Mouse (Mus musculus) forebrain, embryonic 14.5 days (tissue): ENCODE data around the gene Mocs1. TPM values are rescaled to one million over a fixed set of nuclear protein-coding genes. Genes with fewer than 3 reads are reported as not detected.

Experiments used
- ATAC-seq: fragments of 200-750 bp; cut with Nextera tagmentation; 2 replicates; pipeline ENCODE4 v1.8.0; 2017; ENCODE audit warnings: mild to moderate bottlenecking, moderate library complexity
- DNase-seq: peaks from one replicate; pipeline ENCODE4 v3.0.0-alpha.2; 2015; ENCODE audit warnings: low spot score
- H3K27ac ChIP-seq: fragments of 300-500 bp; sonication (generic); 2 replicates; pipeline ENCODE4 v1.5.1; 2014; ENCODE audit warnings: low read depth, mild to moderate bottlenecking, control low read depth, low read length, moderate library complexity
- H3K27me3 ChIP-seq: fragments of 300-500 bp; sonication (generic); replicated peaks from 2 replicates; pipeline ENCODE4 v1.6.1; 2014; ENCODE audit warnings: low read length, control low read depth, mixed read lengths; ENCODE audit not compliant: control insufficient read depth, insufficient read depth
- H3K36me3 ChIP-seq: fragments of 300-500 bp; sonication (generic); 2 replicates; pipeline ENCODE4 v1.6.1; 2014; ENCODE audit warnings: low read length, control low read depth; ENCODE audit not compliant: control insufficient read depth, insufficient read depth
- H3K4me1 ChIP-seq: fragments of 300-500 bp; sonication (generic); 2 replicates; pipeline ENCODE4 v1.6.1; 2014; ENCODE audit warnings: antibody characterized with exemption, low read length, control low read depth; ENCODE audit not compliant: control insufficient read depth, insufficient read depth
- H3K4me2 ChIP-seq: fragments of 300-500 bp; sonication (generic); 2 replicates; pipeline ENCODE4 v1.6.1; 2014; ENCODE audit warnings: mild to moderate bottlenecking, control low read depth, low read length
- H3K4me3 ChIP-seq: fragments of 300-500 bp; sonication (generic); 2 replicates; pipeline ENCODE4 v1.5.1; 2014; ENCODE audit warnings: low read depth, low read length, control low read depth
- H3K9ac ChIP-seq: fragments of 300-500 bp; sonication (generic); 2 replicates; pipeline ENCODE4 v1.6.1; 2014; ENCODE audit warnings: mild to moderate bottlenecking, low read length, control low read depth, moderate library complexity
- H3K9me3 ChIP-seq: fragments of 300-500 bp; sonication (generic); replicated peaks from 2 replicates; pipeline ENCODE4 v1.6.1; 2016; ENCODE audit warnings: low read length, control low read depth, mixed read lengths; ENCODE audit not compliant: control insufficient read depth
- WGBS: fragments of 180-500 bp; shearing (Covaris S2); extraction: QIAGEN DNeasy Blood & Tissue Kit; methylation state at CpG from one replicate; pipeline ENCODE4 v1.1.7; 2014; 5-methylcytosine and 5-hydroxymethylcytosine counted together
- polyA plus RNA-seq: library from polyadenylated mRNA; unstranded; fragments of >200 nt; fragmentation: Nextera tagmentation; extraction: Ambion mirVana; gene quantifications from 2 replicates; pipeline ENCODE4 v1.2.1, GENCODE M21; 2014

Gene Mocs1
- polyA plus RNA-seq, 1 experiment from 2014 or later, result 3.6 TPM

DNA sequence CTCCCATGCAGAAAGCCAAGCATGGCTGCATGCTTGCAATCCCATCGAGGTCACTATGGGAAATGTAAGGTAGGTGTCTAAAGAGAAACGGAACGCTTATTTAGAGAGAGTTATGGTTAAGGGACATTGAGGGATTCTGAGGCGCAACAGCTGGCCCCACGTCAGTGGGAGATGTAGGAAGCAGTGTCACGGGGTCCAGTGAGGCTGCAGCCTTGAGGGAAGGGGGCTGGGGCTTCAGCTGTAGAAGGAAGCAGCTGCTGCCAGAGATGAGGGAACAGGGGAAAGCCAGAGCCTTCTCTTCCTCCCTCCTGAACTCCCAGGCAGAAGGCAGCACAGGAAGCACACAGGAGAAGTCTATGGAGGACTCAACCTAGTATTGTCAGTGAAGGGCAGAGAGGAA lies 22.8 kb downstream of the Mocs1 start:
- H3K9me3 ChIP-seq, result no peaks in the 10 kb centered on the region
- 91% methylated on average over 6 of the region's 6 CpGs for WGBS
- no peak overlapping the region for H3K27ac ChIP-seq
- H3K27me3 ChIP-seq, result no peaks in the 10 kb centered on the region
- no peak overlapping the region for H3K4me2 ChIP-seq
- ATAC-seq (no peak), DNase-seq (no peak)
- no peak overlapping the region for H3K9ac ChIP-seq
- 0 out of 2 replicates have a peak, but pooled peaks cover 8% of the 10 kb centered on the region for H3K36me3 ChIP-seq
- H3K4me1 ChIP-seq, result no peaks in the 10 kb centered on the region
- H3K4me3 ChIP-seq, result no peak overlapping the region

GRCm38 (mm10) chr17:49456334-49456733 lies 28.2 kb downstream of the Mocs1 start:
- ATAC-seq, result no peak
- no peak overlapping the region for H3K4me2 ChIP-seq
- H3K9ac ChIP-seq, result no peak overlapping the region
- no peak overlapping the region for H3K4me3 ChIP-seq
- no peaks in the 10 kb centered on the region for H3K4me1 ChIP-seq
- H3K36me3 ChIP-seq, result 0 out of 2 replicates have a peak, but pooled peaks cover 3% of the 10 kb centered on the region
- WGBS, result 71% methylated on average over 4 of the region's 4 CpGs
- H3K27ac ChIP-seq, result no peak overlapping the region
- no peaks in the 10 kb centered on the region for H3K27me3 ChIP-seq
- H3K9me3 ChIP-seq, result no peaks in the 10 kb centered on the region
- DNase-seq, result no peak

DNA sequence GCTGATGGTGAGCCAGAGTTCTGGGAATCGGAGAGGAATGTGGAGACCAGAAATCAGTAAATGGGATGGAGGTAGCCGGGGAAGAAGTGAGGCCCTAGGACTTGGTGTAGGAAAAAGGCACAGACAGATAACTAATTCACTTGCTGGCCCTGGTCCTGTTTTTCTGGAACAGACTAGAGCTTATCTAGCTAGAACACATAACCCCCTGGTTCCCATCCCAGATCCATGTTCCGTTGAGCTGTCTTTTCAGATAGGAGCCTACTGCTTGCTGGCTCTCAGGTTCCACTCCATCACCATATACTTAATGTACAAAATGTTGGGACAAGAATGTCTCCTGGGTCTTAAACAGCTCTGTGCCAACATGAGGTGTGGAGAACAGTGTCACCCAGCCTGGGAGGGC lies 29.7 kb downstream of the Mocs1 start:
- H3K9me3 ChIP-seq, result no peaks in the 10 kb centered on the region
- no peaks in the 10 kb centered on the region for H3K27me3 ChIP-seq
- no peak overlapping the region for H3K27ac ChIP-seq
- 0 out of 2 replicates have a peak, but pooled peaks cover 3% of the 10 kb centered on the region for H3K36me3 ChIP-seq
- H3K4me2 ChIP-seq, result no peak overlapping the region
- no peak overlapping the region for H3K4me3 ChIP-seq
- H3K9ac ChIP-seq, result no peak overlapping the region
- ATAC-seq (no peak), DNase-seq (no peak)
- no peaks in the 10 kb centered on the region for H3K4me1 ChIP-seq
- WGBS, result 95% methylated on average over 3 of the region's 3 CpGs

GRCm38 (mm10) chr17:49458386-49458785 lies 30.2 kb downstream of the Mocs1 start:
- Histone ChIP-seq H3K9me3 (no peaks in the 10 kb centered on the region), H3K4me2 (no peak overlapping the region), H3K27ac (no peak overlapping the region), H3K36me3 (0 out of 2 replicates have a peak, but pooled peaks cover 3% of the 10 kb centered on the region), H3K4me1 (no peaks in the 10 kb centered on the region), H3K4me3 (no peak overlapping the region), H3K27me3 (no peaks in the 10 kb centered on the region), H3K9ac (no peak overlapping the region)
- 95% methylated on average over 18 of the region's 18 CpGs for WGBS
- ATAC-seq (no peak), DNase-seq (no peak)

DNA sequence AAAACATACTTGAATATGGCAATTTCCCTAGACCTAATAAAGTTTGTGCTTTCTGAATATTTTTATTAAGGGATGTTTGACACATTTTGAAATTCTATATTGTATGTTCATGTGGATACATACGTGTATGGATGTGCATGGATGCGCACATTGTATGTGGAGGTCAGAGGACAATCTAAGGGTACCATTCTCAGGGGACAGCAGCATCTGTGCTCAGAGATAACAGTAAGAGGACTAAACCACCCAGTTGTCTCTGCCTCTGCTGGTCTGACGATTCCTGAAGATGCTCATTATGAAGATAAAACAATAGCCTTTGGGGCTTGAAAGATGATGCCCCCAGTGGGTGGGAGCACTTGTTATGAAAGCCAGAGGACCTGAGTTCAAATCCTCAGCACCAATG lies 36.7 kb downstream of the Mocs1 start:
- ATAC-seq (no peak), DNase-seq (no peak)
- Histone ChIP-seq H3K9ac (no peak overlapping the region), H3K4me1 (no peaks in the 10 kb centered on the region), H3K4me3 (no peak overlapping the region), H3K36me3 (no peaks in the 10 kb centered on the region), H3K27ac (no peak overlapping the region), H3K4me2 (no peak overlapping the region), H3K27me3 (no peaks in the 10 kb centered on the region), H3K9me3 (no peaks in the 10 kb centered on the region)
- 82% methylated on average over 3 of the region's 3 CpGs for WGBS

DNA sequence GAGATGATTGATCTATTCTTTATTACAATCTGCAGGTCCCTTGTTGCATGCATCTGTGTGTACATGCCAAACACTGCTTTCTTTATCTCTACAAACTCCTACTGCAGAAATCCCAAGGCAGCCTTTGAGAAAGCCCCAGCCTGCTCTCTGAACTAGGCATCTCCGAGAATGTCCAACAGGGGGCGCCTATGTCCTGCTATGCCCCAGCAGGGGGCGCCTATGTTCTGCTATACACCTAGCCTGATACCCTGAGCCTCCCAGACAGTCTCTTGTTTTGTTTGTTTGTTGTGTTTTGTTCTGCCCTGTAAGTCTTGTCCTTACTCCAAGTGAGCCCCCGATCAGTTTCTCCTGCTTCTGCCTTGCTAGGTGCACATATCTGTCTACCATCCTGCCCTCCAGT lies 40.1 kb downstream of the Mocs1 start:
- H3K4me3 ChIP-seq, result no peak overlapping the region
- 34% methylated on average over 4 of the region's 4 CpGs for WGBS
- H3K9me3 ChIP-seq, result no peaks in the 10 kb centered on the region
- H3K27ac ChIP-seq, result no peak overlapping the region
- H3K36me3 ChIP-seq, result no peaks in the 10 kb centered on the region
- ATAC-seq (peak; percentile 18; the same call in 1 of the 2 replicates), DNase-seq (peak; percentile 63)
- no peak overlapping the region for H3K9ac ChIP-seq
- no peaks in the 10 kb centered on the region for H3K27me3 ChIP-seq
- no peak overlapping the region for H3K4me2 ChIP-seq
- H3K4me1 ChIP-seq, result no peaks in the 10 kb centered on the region

DNA sequence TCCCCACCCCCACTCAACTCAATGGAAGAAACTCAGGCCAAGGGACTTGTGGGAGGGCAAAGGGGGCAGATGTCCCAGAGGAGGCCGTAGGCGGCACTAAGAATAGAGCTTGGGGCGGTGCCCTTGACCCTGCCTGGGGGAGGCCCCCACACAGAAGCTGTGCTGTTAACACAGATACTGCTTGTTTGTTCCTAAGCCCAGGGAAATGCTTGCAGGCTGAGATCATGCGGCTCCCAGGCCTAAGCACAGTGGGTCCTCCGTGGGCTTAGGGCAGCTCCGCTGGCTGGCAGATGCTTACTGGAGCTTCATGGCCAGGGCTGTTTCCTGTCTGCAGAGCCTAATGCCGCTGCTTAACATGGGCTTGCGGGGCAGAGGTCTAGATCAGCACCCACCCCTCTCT lies 44.5 kb downstream of the Mocs1 start:
- Histone ChIP-seq H3K4me2 (no peak overlapping the region), H3K4me1 (no peaks in the 10 kb centered on the region), H3K36me3 (no peaks in the 10 kb centered on the region), H3K4me3 (no peak overlapping the region), H3K27ac (no peak overlapping the region), H3K9ac (no peak overlapping the region), H3K9me3 (no peaks in the 10 kb centered on the region), H3K27me3 (no peaks in the 10 kb centered on the region)
- 55% methylated on average over 8 of the region's 8 CpGs for WGBS
- DNase-seq (peak; percentile 31), ATAC-seq (peak; percentile 80)

- H3K4me3 ChIP-seq, result no peak overlapping the region
- no peaks in the 10 kb centered on the region for H3K4me1 ChIP-seq
- 96% methylated on average over 4 of the region's 4 CpGs for whole genome bisulfite sequencing
- no peaks in the 10 kb centered on the region for H3K27me3 ChIP-seq
- no peak overlapping the region for H3K4me2 ChIP-seq
- ATAC-seq (no peak), DNase-seq (no peak)
- H3K27ac ChIP-seq, result no peak overlapping the region
- no peaks in the 10 kb centered on the region for H3K9me3 ChIP-seq
- no peak overlapping the region for H3K9ac ChIP-seq
- no peaks in the 10 kb centered on the region for H3K36me3 ChIP-seq
Observed at GRCm38 (mm10) chr17:49474051-49474450, 45.9 kb downstream of the Mocs1 start.

GRCm38 (mm10) chr17:49475174-49475573 lies 47.0 kb downstream of the Mocs1 start:
- Histone ChIP-seq H3K9me3 (no peaks in the 10 kb centered on the region), H3K4me3 (no peak overlapping the region), H3K27me3 (no peaks in the 10 kb centered on the region), H3K27ac (no peak overlapping the region), H3K4me1 (no peaks in the 10 kb centered on the region), H3K4me2 (no peak overlapping the region), H3K36me3 (no peaks in the 10 kb centered on the region), H3K9ac (no peak overlapping the region)
- DNase-seq (no peak), ATAC-seq (no peak)
- WGBS, result 83% methylated on average over 1 of the region's 1 CpGs
